Mouse (Mus musculus) MEL (cell line): Measurements from ENCODE around the gene Catsperg1. TPM values are rescaled to one million over a fixed set of nuclear protein-coding genes. Genes with fewer than 3 reads are reported as not detected.
A peak's percentile ranks its signal among the peaks of the same experiment; 100 is the strongest.

Source experiments
- DNase-seq: peaks from one replicate; pipeline ENCODE4 v3.0.0; 2011; ENCODE audit warnings: low read depth, low spot score
- H3K27ac ChIP-seq: 2 replicates; pipeline ENCODE4 v1.5.1; 2012; ENCODE audit warnings: low read depth, mild to moderate bottlenecking, control low read depth, low read length, moderate library complexity; ENCODE audit not compliant: control insufficient read depth
- H3K27me3 ChIP-seq, 2 experiments: fragments of 150-350 bp in 1 of 2; sonication (generic) in 1 of 2; 2 replicates each; pipeline ENCODE4 v1.6.1; 2012; ENCODE audit warnings: low read length in 2 of 2, mild to moderate bottlenecking in 2 of 2, improper control_type of control experiment in 1 of 2, moderate library complexity in 1 of 2; ENCODE audit not compliant: insufficient read depth in 2 of 2, control insufficient read depth in 1 of 2
- H3K36me3 ChIP-seq, 2 experiments: 2 replicates each; pipeline ENCODE4 v1.6.1; 2012 to 2014; ENCODE audit warnings: low read length in 2 of 2, improper control_type of control experiment in 1 of 2, inconsistent platforms in 1 of 2, mild to moderate bottlenecking in 1 of 2; ENCODE audit not compliant: insufficient read depth in 2 of 2, control insufficient read depth in 1 of 2
- H3K4me1 ChIP-seq, 2 experiments: fragments of 150-350 bp in 1 of 2; sonication (generic) in 1 of 2; 2 replicates each; pipeline ENCODE4 v1.6.1; 2012; ENCODE audit warnings: low read length in 2 of 2, improper control_type of control experiment in 1 of 2, mild to moderate bottlenecking in 1 of 2; ENCODE audit not compliant: insufficient read depth in 2 of 2, control insufficient read depth in 1 of 2
- H3K4me3 ChIP-seq, 2 experiments: fragments of 150-350 bp in 1 of 2; sonication (generic) in 1 of 2; 2 replicates each; pipeline ENCODE4 v1.5.1; 2012; ENCODE audit warnings: low read depth in 2 of 2, low read length in 2 of 2, mild to moderate bottlenecking in 2 of 2, moderate library complexity in 2 of 2, control low read depth in 1 of 2, improper control_type of control experiment in 1 of 2; ENCODE audit not compliant: control insufficient read depth in 1 of 2, insufficient read depth in 1 of 2
- H3K79me2 ChIP-seq: 2 replicates; pipeline ENCODE4 v1.6.1; 2012; ENCODE audit warnings: mild to moderate bottlenecking, low read length, moderate library complexity; ENCODE audit not compliant: control insufficient read depth, poor library complexity, insufficient read depth
- H3K9ac ChIP-seq: 2 replicates; pipeline ENCODE4 v1.6.1; 2012; ENCODE audit warnings: low read depth, mild to moderate bottlenecking, control low read depth, low read length, moderate library complexity; ENCODE audit not compliant: control insufficient read depth, poor library complexity, severe bottlenecking
- H3K9me3 ChIP-seq: fragments of 150-350 bp; sonication (generic); replicated peaks from 2 replicates; pipeline ENCODE4 v1.6.1; 2012; ENCODE audit warnings: mild to moderate bottlenecking, low read length, improper control_type of control experiment, moderate library complexity; ENCODE audit not compliant: insufficient read depth
- BHLHE40 ChIP-seq: IDR thresholded peaks from 2 replicates; pipeline ENCODE4 v1.6.1; 2012; ENCODE audit warnings: low read depth, mild to moderate bottlenecking, inconsistent platforms, low read length, improper control_type of control experiment, borderline replicate concordance
- CHD1 ChIP-seq: IDR thresholded peaks from 2 replicates; pipeline ENCODE4 v1.6.1; 2012; ENCODE audit warnings: low read depth, mild to moderate bottlenecking, inconsistent platforms, low read length, improper control_type of control experiment
- CHD2 ChIP-seq: IDR thresholded peaks from 2 replicates; pipeline ENCODE4 v1.6.1; 2011; ENCODE audit warnings: low read length, improper control_type of control experiment
- CTCF ChIP-seq, 3 experiments: IDR thresholded peaks in 2 of 3; conservative IDR thresholded peaks in 1 of 3; 2 replicates each; pipeline ENCODE4 v1.5.1; 2011 to 2012; ENCODE audit warnings: low read length in 3 of 3, low read depth in 2 of 3, mild to moderate bottlenecking in 2 of 3, improper control_type of control experiment in 1 of 3, inconsistent platforms in 1 of 3, mixed read lengths in 1 of 3, moderate library complexity in 1 of 3; ENCODE audit not compliant: control insufficient read depth in 1 of 3, insufficient read depth in 1 of 3, poor library complexity in 1 of 3, severe bottlenecking in 1 of 3
- E2F4 ChIP-seq: IDR thresholded peaks from 2 replicates; pipeline ENCODE4 v1.6.1; 2011; ENCODE audit warnings: low read depth, low read length, improper control_type of control experiment, borderline replicate concordance
- ELF1 ChIP-seq: IDR thresholded peaks from 2 replicates; pipeline ENCODE4 v1.6.1; 2014; ENCODE audit warnings: low read depth, mild to moderate bottlenecking, inconsistent platforms, low read length, improper control_type of control experiment, moderate library complexity
- EP300 ChIP-seq, 2 experiments: IDR thresholded peaks; 2 replicates each; pipeline ENCODE4 v1.6.1; 2011; ENCODE audit warnings: improper control_type of control experiment in 2 of 2, low read length in 2 of 2, low read depth in 1 of 2, mild to moderate bottlenecking in 1 of 2
- GABPA ChIP-seq: IDR thresholded peaks from 2 replicates; pipeline ENCODE4 v1.6.1; 2012; ENCODE audit warnings: low read depth, mild to moderate bottlenecking, inconsistent platforms, low read length, improper control_type of control experiment, moderate library complexity
- GATA1 ChIP-seq: IDR thresholded peaks from 2 replicates; pipeline ENCODE4 v1.6.1; 2011; ENCODE audit warnings: low read depth, low read length, improper control_type of control experiment
- JUND ChIP-seq: IDR thresholded peaks from 2 replicates; pipeline ENCODE4 v1.6.1; 2011; ENCODE audit warnings: low read depth, mild to moderate bottlenecking, improper control_type of control experiment, low read length
- MAFK ChIP-seq: IDR thresholded peaks from 2 replicates; pipeline ENCODE4 v1.6.1; 2011; ENCODE audit warnings: low read depth, mild to moderate bottlenecking, low read length, improper control_type of control experiment, borderline replicate concordance
- MAZ ChIP-seq: IDR thresholded peaks from 2 replicates; pipeline ENCODE4 v1.6.1; 2012; ENCODE audit warnings: low read depth, mild to moderate bottlenecking, inconsistent platforms, low read length, improper control_type of control experiment
- MXI1 ChIP-seq: IDR thresholded peaks from 2 replicates; pipeline ENCODE4 v1.6.1; 2011; ENCODE audit warnings: mild to moderate bottlenecking, low read depth, low read length, improper control_type of control experiment
- MYC ChIP-seq: IDR thresholded peaks from 2 replicates; pipeline ENCODE4 v1.6.1; 2011; ENCODE audit warnings: low read depth, mild to moderate bottlenecking, low read length, improper control_type of control experiment, moderate library complexity
- POLR2AphosphoS2 ChIP-seq: IDR thresholded peaks from 2 replicates; pipeline ENCODE4 v1.6.1; 2011; ENCODE audit warnings: low read length, improper control_type of control experiment
- SMC3 ChIP-seq: IDR thresholded peaks from 2 replicates; pipeline ENCODE4 v1.6.1; 2011; ENCODE audit warnings: low read depth, low read length, improper control_type of control experiment
- TAL1 ChIP-seq: IDR thresholded peaks from 2 replicates; pipeline ENCODE4 v1.6.1; 2012; ENCODE audit warnings: mild to moderate bottlenecking, inconsistent platforms, low read length, moderate library complexity, mixed read lengths
- TBP ChIP-seq: IDR thresholded peaks from 2 replicates; pipeline ENCODE4 v1.8.0; 2011; ENCODE audit warnings: low read depth, low read length, improper control_type of control experiment
- TCF12 ChIP-seq: IDR thresholded peaks from 2 replicates; pipeline ENCODE4 v1.6.1; 2014; ENCODE audit warnings: low read depth, mild to moderate bottlenecking, inconsistent platforms, low read length, improper control_type of control experiment, moderate library complexity
- UBTF ChIP-seq: IDR thresholded peaks from 2 replicates; pipeline ENCODE4 v1.6.1; 2012; ENCODE audit warnings: low read depth, mild to moderate bottlenecking, inconsistent platforms, low read length, improper control_type of control experiment, moderate library complexity, borderline replicate concordance; ENCODE audit not compliant: insufficient read depth
- USF1 ChIP-seq: IDR thresholded peaks from 2 replicates; pipeline ENCODE4 v1.6.1; 2014; ENCODE audit warnings: low read depth, mild to moderate bottlenecking, inconsistent platforms, low read length, improper control_type of control experiment, moderate library complexity
- ZNF384 ChIP-seq: IDR thresholded peaks from 2 replicates; pipeline ENCODE4 v1.6.1; 2012; ENCODE audit warnings: low read depth, mild to moderate bottlenecking, inconsistent platforms, low read length, improper control_type of control experiment
- polyA plus RNA-seq, 2 experiments: library from polyadenylated mRNA; stranded (reverse) in 1 of 2; unstranded in 1 of 2; fragments of >175 nt in 1 of 2; fragments of >200 nt in 1 of 2; gene quantifications; 2 replicates each; pipeline versions ENCODE4 v1.2.1 to v1.2.4; 2012; ENCODE audit warnings: low replicate concordance in 2 of 2, low read depth in 1 of 2; ENCODE audit not compliant: insufficient read length in 2 of 2, insufficient read depth in 1 of 2, missing spikeins in 1 of 2
- total RNA-seq: library from RNA; depleted of rRNA; stranded (reverse); fragments of 300-350 nt; gene quantifications from 2 replicates; pipeline ENCODE4 v1.2.3, GENCODE M21; 2012

Gene Catsperg1
- total and polyA plus RNA-seq, 3 experiments = 0.23 to 0.31 TPM; not detected in 1

GRCm38 (mm10) chr7:29230560-29230959 lies 16.7 kb upstream of the Catsperg1 start:
- H3K79me2 ChIP-seq = no peaks in the 10 kb centered on the region; the same call in 1 of the 2 replicates
- DNase-seq = no peak
- no peak overlapping the region for H3K9ac ChIP-seq
- peaks cover 0 to 6% of the 10 kb centered on the region in 2 experiments; a peak in 2 of 4 replicates for H3K36me3 ChIP-seq
- H3K4me1 ChIP-seq = peaks cover 7 to 23% of the 10 kb centered on the region in 2 experiments
- TF ChIP-seq JUND (no peak), MYC (no peak), GABPA (no peak), MAZ (no peak), ZNF384 (no peak), CHD2 (no peak), GATA1 (no peak), SMC3 (no peak), ELF1 (no peak), CTCF (IDR thresholded peaks at IDR 0.05 in 2 of 3, conservative IDR thresholded peaks at IDR 0.05 in 1 of 3; ENCODE audit: control insufficient read depth in 1 of 3, insufficient read depth in 1 of 3, low read depth in 2 of 3, low read length in 3 of 3, poor library complexity in 1 of 3, severe bottlenecking in 1 of 3) (no peak), TBP (no peak), UBTF (no peak)
- no peaks in the 10 kb centered on the region for H3K9me3 ChIP-seq
- no peak overlapping the region for H3K27ac ChIP-seq
- H3K4me3 ChIP-seq = no peak overlapping the region
- H3K27me3 ChIP-seq = no peaks in the 10 kb centered on the region

- Histone ChIP-seq H3K9ac (no peak overlapping the region), H3K36me3 (peaks cover 0 to 6% of the 10 kb centered on the region in 2 experiments; a peak in 2 of 4 replicates), H3K79me2 (no peaks in the 10 kb centered on the region; the same call in 1 of the 2 replicates), H3K4me1 (peaks cover 5 to 18% of the 10 kb centered on the region in 2 experiments), H3K4me3 (no peak overlapping the region), H3K9me3 (no peaks in the 10 kb centered on the region), H3K27me3 (no peaks in the 10 kb centered on the region), H3K27ac (no peak overlapping the region)
- no peak for TF ChIP-seq USF1
- TF ChIP-seq CHD1 = no peak
- TF ChIP-seq TAL1 = no peak
- TF ChIP-seq POLR2AphosphoS2 = no peak
- no peak for TF ChIP-seq CTCF (IDR thresholded peaks at IDR 0.05 in 2 of 3, conservative IDR thresholded peaks at IDR 0.05 in 1 of 3; ENCODE audit: control insufficient read depth in 1 of 3, insufficient read depth in 1 of 3, low read depth in 2 of 3, low read length in 3 of 3, poor library complexity in 1 of 3, severe bottlenecking in 1 of 3)
- no peak for TF ChIP-seq EP300 (IDR thresholded peaks at IDR 0.05; ENCODE audit: low read depth in 1 of 2, low read length in 2 of 2)
- TF ChIP-seq TCF12 = no peak
- no peak for TF ChIP-seq BHLHE40
- no peak for TF ChIP-seq GATA1
- no peak for TF ChIP-seq MAFK
- TF ChIP-seq E2F4 = no peak
- no peak for TF ChIP-seq MAZ
- TF ChIP-seq MXI1 = no peak
- no peak for TF ChIP-seq GABPA
- TF ChIP-seq TBP = no peak
- TF ChIP-seq MYC = no peak
- DNase-seq = peak; percentile 46
Observed at GRCm38 (mm10) chr7:29228202-29228601, 14.4 kb upstream of the Catsperg1 start.
